Mouse (Mus musculus): Measurements from ENCODE around the gene Mapkap1. TPM values are rescaled to one million over a fixed set of nuclear protein-coding genes. Genes with fewer than 3 reads are reported as not detected.

The Mapkap1 gene
- polyA plus RNA-seq, 1 experiment from 2014 or later: 90.9 TPM

DNA sequence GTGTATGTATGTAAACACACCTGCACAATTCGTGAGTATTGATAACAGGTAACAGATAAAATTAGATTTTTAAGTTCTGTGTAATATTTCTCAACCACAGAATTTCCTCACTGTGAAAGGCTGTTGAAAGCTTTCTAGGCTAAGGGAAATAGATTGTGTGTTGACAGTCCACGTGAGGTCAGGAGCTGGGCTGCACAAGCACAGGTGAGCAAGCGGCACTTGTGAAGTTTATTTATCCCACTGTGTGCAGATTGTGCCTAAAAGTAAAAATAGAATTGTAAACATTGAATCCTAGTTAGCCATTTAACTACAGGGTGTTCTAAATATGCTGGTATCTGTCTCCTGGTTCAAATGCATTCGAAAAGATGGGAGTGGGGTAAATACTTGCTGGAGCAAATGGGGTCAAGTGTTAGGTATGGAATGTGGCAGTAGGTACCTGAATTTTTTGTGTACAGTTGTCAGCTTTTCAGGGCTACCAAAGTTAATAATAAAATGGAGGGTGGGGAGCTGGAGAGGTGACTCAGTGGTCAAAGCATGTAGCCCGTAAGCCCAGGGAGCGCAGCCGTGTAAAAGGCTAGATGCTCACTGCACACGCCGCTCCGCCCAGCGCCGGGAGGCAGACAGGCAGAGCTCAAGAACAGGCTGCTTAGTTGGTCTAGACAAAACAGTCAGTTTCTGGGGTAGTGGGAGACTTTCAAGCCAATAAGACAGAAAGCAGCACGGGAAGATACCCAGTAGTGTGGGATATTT is 138.2 kb downstream of the Mapkap1 start:
- peaks cover 5% of the 10 kb centered on the region; the same call in 1 of the 2 replicates for H3K4me1 ChIP-seq
- H3K36me3 ChIP-seq (replicated peaks): no peaks in the 10 kb centered on the region
- WGBS: 93% methylated on average over 13 of the region's 13 CpGs
- no peaks in the 10 kb centered on the region for H3K27me3 ChIP-seq (replicated peaks; ENCODE audit: low read depth, poor library complexity, severe bottlenecking)
- no peaks in the 10 kb centered on the region for H3K9me3 ChIP-seq
- no peak overlapping the region for H3K4me3 ChIP-seq
- DNase-seq (ENCODE audit: low spot score): no peak
- H3K27ac ChIP-seq (replicated peaks): no peak overlapping the region

DNA sequence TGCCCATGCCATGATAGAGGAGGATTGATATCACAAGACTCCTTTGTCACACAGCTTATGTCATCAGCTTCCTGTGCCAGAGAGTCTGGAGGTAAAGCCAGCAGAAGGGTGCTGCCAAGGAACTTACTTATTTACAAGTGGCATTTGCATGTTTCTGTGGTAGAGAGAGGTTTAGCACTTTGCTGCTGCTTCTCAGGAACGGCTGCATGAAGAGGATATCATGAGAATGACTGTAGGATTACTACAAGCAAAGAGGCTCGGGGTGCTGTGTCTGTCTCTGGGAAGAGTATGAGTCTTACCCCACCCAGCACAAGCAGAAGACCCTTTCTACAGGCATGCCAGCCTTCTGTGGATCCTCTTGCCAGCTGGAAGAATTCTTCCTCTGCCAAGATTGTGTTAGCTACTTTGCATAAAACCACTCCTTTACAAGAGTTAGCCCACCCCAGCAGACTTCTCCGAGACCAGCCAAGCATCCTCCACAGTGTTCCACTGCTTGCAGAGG is 139.7 kb downstream of the Mapkap1 start:
- H3K4me1 ChIP-seq: peaks cover 9% of the 10 kb centered on the region
- no peaks in the 10 kb centered on the region for H3K27me3 ChIP-seq (replicated peaks; ENCODE audit: low read depth, poor library complexity, severe bottlenecking)
- no peak overlapping the region for H3K4me3 ChIP-seq
- 87% methylated on average over 3 of the region's 3 CpGs for WGBS
- no peaks in the 10 kb centered on the region for H3K36me3 ChIP-seq (replicated peaks)
- H3K27ac ChIP-seq (replicated peaks): no peak overlapping the region
- H3K9me3 ChIP-seq: no peaks in the 10 kb centered on the region
- no peak for DNase-seq (ENCODE audit: low spot score)

DNA sequence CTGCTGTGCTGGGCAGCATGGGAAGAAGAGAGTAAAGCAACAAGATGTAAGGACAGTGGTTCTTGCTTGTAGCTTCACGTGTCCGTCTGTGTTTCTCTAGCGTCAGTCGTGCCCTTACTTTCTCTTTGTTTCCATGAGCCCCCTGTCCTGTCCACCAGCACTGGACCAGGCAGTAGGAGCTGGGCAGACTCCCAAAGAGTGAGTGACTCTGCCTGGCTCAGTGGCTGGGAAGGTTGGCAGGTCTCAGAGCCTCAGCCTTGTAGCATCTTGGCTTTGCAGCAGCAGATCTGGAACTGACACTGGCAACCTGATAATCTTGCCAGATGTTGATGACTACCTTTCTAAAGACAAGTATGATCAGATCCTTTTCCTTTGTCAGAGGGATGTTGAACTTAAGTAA is 140.9 kb downstream of the Mapkap1 start:
- no peak for DNase-seq (ENCODE audit: low spot score)
- no peaks in the 10 kb centered on the region for H3K36me3 ChIP-seq (replicated peaks)
- H3K9me3 ChIP-seq: no peaks in the 10 kb centered on the region
- no peak overlapping the region for H3K27ac ChIP-seq (replicated peaks)
- WGBS: 92% methylated on average over 4 of the region's 4 CpGs
- H3K4me3 ChIP-seq: no peak overlapping the region
- peaks cover 9% of the 10 kb centered on the region for H3K4me1 ChIP-seq
- no peaks in the 10 kb centered on the region for H3K27me3 ChIP-seq (replicated peaks; ENCODE audit: low read depth, poor library complexity, severe bottlenecking)

DNA sequence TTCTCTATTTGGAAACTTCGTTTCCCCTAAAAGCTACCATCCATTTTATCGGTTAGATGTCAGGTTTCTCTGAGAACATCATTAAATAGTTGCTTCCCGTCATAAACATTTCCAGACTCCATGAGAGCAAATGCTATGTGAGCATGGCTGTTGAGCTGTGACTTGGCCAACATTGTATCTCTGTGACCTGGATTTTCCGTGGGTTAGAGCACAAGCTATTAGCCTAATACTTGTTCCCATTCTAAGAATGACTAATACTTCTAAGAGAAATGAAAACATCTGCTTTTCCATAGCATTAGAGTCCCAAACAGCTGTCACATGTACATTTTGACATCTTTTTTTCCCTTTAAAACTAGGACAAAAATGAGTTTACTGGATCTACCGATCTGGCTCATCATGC is 142.4 kb downstream of the Mapkap1 start:
- no peak for DNase-seq (ENCODE audit: low spot score)
- no peak overlapping the region for H3K27ac ChIP-seq (replicated peaks)
- no peaks in the 10 kb centered on the region for H3K9me3 ChIP-seq
- no peak overlapping the region for H3K4me3 ChIP-seq
- no peaks in the 10 kb centered on the region for H3K27me3 ChIP-seq (replicated peaks; ENCODE audit: low read depth, poor library complexity, severe bottlenecking)
- 91% methylated on average over 5 of the region's 5 CpGs for WGBS
- H3K36me3 ChIP-seq (replicated peaks): no peaks in the 10 kb centered on the region
- H3K4me1 ChIP-seq: peaks cover 7% of the 10 kb centered on the region

DNA sequence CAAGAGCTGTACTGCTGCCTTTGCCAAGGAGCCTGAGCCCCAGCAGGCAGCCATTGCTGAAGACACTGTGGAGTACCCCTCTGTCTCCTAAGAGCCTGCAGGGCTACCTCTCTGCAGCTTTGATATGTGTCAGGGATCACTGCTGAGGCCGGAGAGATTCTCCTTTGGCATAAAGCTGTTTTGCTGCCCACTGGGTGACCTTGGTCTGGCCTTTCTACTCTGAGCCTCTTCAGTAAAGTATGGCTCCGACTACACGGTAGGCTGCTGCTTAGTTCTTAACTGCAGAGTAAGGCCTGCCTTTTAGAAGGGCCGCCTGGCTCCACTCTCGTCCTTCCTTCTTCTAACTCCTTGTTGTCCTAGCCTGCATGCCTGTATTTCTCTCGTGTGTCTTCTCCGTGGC is 142.9 kb downstream of the Mapkap1 start:
- H3K27ac ChIP-seq (replicated peaks): no peak overlapping the region
- no peaks in the 10 kb centered on the region for H3K27me3 ChIP-seq (replicated peaks; ENCODE audit: low read depth, poor library complexity, severe bottlenecking)
- 66% methylated on average over 7 of the region's 7 CpGs for WGBS
- no peaks in the 10 kb centered on the region for H3K9me3 ChIP-seq
- no peak overlapping the region for H3K4me3 ChIP-seq
- peaks cover 7% of the 10 kb centered on the region for H3K4me1 ChIP-seq
- DNase-seq (ENCODE audit: low spot score): no peak
- H3K36me3 ChIP-seq (replicated peaks): no peaks in the 10 kb centered on the region

DNA sequence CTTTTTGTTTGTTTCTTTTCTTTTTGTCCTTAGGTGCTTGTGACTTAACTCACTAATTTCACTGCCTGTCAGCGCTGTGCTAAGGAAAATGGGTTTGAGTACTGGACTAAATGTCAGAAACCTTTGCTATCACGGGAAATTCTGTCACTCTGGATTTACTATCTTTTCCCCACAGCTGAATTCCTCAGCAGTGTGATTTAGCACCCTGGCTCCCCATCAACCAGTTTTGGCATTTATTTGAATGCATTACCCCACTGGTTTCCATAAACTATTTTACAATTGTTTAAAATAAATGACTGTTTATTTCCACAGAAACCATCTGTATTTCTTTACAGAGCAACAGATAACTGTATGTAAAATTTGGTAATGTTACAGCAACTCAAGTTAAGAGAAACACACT is 146.2 kb downstream of the Mapkap1 start:
- Histone ChIP-seq H3K27me3 (replicated peaks; ENCODE audit: low read depth, poor library complexity, severe bottlenecking) (no peaks in the 10 kb centered on the region), H3K9me3 (no peaks in the 10 kb centered on the region), H3K4me1 (peaks cover 17% of the 10 kb centered on the region), H3K4me3 (no peak overlapping the region), H3K27ac (replicated peaks) (no peak overlapping the region), H3K36me3 (replicated peaks) (no peaks in the 10 kb centered on the region)
- WGBS: 75% methylated on average over 2 of the region's 2 CpGs
- DNase-seq (ENCODE audit: low spot score): no peak

DNA sequence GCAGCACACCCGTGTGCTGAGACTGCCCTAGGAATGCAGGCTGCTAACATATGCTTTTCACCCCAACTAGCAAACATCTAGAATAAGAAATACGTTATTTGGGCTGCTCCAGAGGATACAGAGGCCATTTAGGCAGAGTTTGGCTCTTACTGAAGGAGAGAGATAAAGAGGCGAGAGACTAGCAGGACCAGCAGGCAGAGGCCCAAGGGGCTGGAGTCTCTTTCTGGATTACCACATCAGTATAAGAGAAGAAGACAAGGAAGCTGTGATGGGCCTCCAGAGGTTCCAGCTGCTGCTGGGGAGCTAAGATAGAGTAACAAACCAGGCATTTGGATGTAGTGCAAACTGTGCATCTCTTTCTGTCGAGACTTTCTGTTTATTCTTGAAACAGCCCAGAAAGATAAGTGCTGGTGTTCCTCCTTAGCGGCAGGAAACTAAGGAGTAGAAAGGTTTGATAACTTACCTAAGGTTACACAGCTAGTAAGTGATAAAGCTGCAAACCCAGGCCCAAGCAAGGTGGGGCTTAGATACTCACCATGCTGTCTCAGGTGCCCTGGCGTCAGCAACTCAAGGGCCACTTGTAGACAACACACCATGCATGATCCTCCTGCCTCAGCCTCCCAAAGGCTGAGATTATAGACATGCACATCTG is 147.1 kb downstream of the Mapkap1 start:
- DNase-seq (ENCODE audit: low spot score): no peak
- WGBS: 87% methylated on average over 6 of the region's 6 CpGs
- no peak overlapping the region for H3K4me3 ChIP-seq
- H3K27me3 ChIP-seq (replicated peaks; ENCODE audit: low read depth, poor library complexity, severe bottlenecking): no peaks in the 10 kb centered on the region
- no peaks in the 10 kb centered on the region; the same call in 1 of the 2 replicates for H3K36me3 ChIP-seq (replicated peaks)
- H3K27ac ChIP-seq (replicated peaks): no peak overlapping the region
- no peaks in the 10 kb centered on the region for H3K9me3 ChIP-seq
- peaks cover 17% of the 10 kb centered on the region for H3K4me1 ChIP-seq

DNA sequence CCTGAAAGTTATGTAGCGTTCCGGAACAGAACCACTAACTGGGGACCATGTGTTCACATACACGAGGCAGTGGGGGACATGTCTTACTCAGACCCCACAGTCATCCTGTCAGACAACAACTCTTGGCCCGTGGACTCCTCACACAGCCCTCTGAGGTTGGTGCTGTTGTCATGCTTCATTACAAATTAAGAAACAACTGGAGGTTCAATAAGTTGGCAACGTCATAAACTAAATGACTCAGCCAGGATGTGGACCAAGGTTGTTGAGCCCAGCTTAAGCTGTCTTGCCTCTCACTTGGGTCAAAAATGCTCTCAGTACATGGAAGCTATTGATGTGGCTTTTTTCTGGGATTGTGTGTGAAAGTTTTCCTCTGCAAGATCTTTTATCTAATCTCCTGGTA is 153.6 kb downstream of the Mapkap1 start:
- DNase-seq (ENCODE audit: low spot score): no peak
- no peak overlapping the region for H3K4me3 ChIP-seq
- 86% methylated on average over 5 of the region's 5 CpGs for WGBS
- H3K27ac ChIP-seq (replicated peaks): no peak overlapping the region
- no peaks in the 10 kb centered on the region for H3K27me3 ChIP-seq (replicated peaks; ENCODE audit: low read depth, poor library complexity, severe bottlenecking)
- peaks cover 13% of the 10 kb centered on the region for H3K4me1 ChIP-seq
- no peaks in the 10 kb centered on the region for H3K9me3 ChIP-seq
- no peaks in the 10 kb centered on the region; the same call in 1 of the 2 replicates for H3K36me3 ChIP-seq (replicated peaks)

DNA sequence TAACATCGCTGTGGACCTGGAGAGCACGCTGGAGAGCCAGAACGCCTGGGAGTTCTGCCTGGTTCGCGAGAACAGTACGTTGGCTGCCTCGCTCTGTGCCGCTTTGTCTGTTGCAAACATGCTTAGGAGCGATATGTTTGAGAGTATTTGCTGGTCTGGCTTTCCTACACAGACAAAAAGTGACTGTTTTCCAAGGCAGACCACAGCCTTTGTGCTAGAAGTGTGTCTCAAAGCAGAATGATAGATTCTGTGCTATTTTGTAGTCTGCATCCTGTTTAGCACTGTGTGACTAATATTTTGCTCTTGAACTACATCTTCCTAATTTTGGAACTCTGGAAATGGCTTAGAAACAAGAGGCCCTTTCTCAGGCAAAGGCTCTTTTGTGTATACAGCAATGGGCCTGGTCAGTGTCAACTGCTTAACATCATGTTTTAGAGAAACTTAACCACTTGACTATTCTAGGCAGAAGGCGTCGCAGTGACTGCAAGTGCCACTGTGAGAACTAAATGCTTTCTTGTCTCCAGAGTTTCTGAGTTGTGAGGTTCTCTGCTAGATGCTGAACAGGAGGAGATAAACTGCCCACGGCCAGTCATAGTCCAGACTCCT is 156.6 kb downstream of the Mapkap1 start:
- Histone ChIP-seq H3K27me3 (replicated peaks; ENCODE audit: low read depth, poor library complexity, severe bottlenecking) (no peaks in the 10 kb centered on the region), H3K4me3 (no peak overlapping the region), H3K9me3 (no peaks in the 10 kb centered on the region), H3K36me3 (replicated peaks) (no peaks in the 10 kb centered on the region; the same call in 1 of the 2 replicates), H3K4me1 (0 out of 2 replicates have a peak, but pooled peaks cover 3% of the 10 kb centered on the region), H3K27ac (replicated peaks) (0 out of 2 replicates have a peak overlapping the region, but pooled peaks have one; percentile 15)
- no peak for DNase-seq (ENCODE audit: low spot score)
- 78% methylated on average over 12 of the region's 12 CpGs for WGBS

DNA sequence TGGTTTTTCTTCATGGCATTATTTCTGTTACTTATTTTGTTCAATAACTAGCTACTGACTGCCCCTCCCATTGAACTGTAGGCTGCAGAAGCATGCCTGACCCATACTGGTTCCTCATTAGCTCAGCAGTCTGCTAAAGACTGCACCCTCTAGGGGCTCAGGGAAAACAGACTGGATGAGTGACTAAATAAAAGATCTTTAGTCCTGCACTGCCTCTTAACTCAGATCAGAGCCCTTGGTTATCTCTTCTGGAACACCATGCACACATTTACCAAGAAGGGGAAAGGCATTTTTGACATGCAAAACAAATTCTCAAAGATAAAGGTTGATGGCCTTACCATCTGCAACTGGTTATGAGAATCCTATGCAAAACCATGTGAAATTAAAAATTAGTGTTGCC is 157.3 kb downstream of the Mapkap1 start:
- no peak for DNase-seq (ENCODE audit: low spot score)

DNA sequence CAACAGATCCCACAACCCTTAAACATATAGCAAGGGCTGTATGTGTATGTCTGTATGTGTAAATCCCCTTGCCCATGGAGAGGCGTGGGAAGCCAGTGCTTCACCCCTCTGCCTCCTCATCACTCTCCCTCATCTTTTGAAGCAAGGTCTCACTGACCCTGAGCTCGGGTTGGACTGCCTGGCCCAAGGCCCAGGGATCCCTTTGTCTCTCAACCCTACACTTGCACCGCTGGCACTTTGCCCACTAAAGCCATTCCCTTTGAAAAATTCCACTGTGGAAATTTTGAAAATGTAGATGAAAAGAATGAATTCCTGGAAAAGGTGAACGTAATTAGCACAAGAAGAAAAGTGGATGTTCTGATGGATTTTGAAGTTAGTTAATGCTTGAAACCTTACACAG is 159.6 kb downstream of the Mapkap1 start:
- peaks cover 20% of the 10 kb centered on the region for H3K4me1 ChIP-seq
- 80% methylated on average over 4 of the region's 4 CpGs for WGBS
- no peak overlapping the region for H3K4me3 ChIP-seq
- H3K27ac ChIP-seq (replicated peaks): no peak overlapping the region
- H3K36me3 ChIP-seq (replicated peaks): 0 out of 2 replicates have a peak, but pooled peaks cover 2% of the 10 kb centered on the region
- H3K9me3 ChIP-seq: no peaks in the 10 kb centered on the region
- H3K27me3 ChIP-seq (replicated peaks; ENCODE audit: low read depth, poor library complexity, severe bottlenecking): peaks cover 18% of the 10 kb centered on the region
- DNase-seq (ENCODE audit: low spot score): no peak

More for the DNA sequence above, 157.3 kb downstream of the Mapkap1 start:
- Histone ChIP-seq H3K27ac (replicated peaks) (no peak overlapping the region), H3K4me3 (no peak overlapping the region), H3K9me3 (no peaks in the 10 kb centered on the region), H3K4me1 (0 out of 2 replicates have a peak, but pooled peaks cover 3% of the 10 kb centered on the region), H3K36me3 (replicated peaks) (no peaks in the 10 kb centered on the region), H3K27me3 (replicated peaks; ENCODE audit: low read depth, poor library complexity, severe bottlenecking) (peaks cover 6% of the 10 kb centered on the region; the same call in 1 of the 2 replicates)

DNA sequence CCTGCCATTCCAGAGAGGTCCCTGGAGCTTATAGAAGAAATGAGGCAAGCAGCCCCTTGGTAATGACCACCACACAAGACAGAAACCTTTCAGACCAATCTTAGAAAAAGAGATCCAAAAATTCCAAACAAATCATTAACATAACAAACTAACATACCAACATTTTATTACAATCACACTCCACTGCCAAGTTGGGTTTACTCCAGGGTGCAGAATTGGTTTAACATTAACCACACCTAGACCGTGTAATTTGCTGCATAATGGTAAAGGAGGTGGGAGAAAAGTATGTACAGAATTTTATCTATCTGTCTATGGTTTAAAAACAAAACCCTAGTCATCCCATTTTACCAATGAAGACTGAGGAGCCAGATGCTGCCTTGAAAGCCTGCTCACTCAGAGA is 160.0 kb downstream of the Mapkap1 start:
- Histone ChIP-seq H3K27me3 (replicated peaks; ENCODE audit: low read depth, poor library complexity, severe bottlenecking) (peaks cover 19% of the 10 kb centered on the region), H3K27ac (replicated peaks) (no peak overlapping the region), H3K4me1 (peaks cover 24% of the 10 kb centered on the region), H3K9me3 (no peaks in the 10 kb centered on the region), H3K4me3 (no peak overlapping the region), H3K36me3 (replicated peaks) (0 out of 2 replicates have a peak, but pooled peaks cover 2% of the 10 kb centered on the region)
- DNase-seq (ENCODE audit: low spot score): no peak
- WGBS: 85% methylated on average over 1 of the region's 1 CpGs

Data from embryonic facial prominence, embryonic 10.5 days (tissue).